Mouse (Mus musculus): ENCODE results near the gene Hmgb1.

The Hmgb1 gene

DNA sequence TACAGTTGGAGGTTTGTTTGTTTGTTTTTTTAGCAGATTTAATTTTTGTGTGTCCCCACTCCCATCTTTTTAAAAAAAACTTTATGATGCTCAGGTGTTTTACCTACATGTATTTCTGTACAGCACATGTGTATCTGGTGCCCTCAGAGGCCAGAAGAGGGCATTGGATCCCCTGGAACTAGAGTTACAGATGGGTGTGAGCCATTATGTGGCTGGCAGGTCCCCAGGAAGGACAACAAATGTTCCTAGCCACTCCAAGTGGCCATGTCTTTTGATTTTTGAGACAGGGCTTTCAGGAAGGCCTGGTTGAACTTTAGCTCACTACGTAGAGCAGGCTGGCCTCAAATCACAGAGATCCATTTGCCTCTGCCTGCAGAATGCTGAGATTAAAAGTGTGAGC lies 121.5 kb downstream of the Hmgb1 start:
- DNase-seq (ENCODE audit: low spot score) = no peak

DNA sequence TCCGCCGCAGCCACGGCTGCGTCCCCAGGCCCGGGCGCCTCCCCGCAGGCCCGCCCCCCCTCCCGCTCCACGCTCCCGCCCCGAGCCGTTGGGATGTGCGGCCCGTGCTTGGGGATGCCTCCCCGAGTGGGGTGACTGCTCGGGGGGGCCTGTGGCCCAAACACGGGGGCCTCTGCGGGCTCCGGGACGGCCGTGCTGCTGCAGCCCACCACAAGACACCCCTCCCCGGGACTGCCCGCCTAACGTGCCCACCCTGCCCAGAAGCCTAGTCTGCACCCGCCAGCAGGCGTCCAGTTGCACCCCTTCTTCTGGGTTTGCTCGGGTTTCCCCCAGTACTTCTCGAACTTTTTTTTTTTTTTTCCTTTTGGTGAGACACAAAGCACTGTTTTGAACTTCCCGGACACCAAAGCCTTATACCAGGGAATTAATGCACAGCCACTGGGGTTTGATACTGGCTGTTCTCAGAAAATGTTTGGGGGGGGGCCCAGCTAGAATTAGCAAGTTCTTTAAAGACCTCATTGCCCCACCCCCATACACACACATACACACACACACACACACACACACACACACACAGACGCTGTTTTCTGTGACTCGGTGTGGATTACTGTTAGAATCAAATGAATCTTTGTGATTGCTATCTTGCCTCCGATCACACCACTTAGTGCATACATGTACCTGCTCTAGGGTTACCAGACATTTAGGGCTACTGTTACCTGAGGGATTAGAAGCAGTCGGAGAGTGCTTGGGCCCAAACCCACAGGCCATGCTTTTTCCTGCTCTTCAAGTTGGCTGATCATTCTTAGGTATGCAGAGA lies 130.7 kb downstream of the Hmgb1 start:
- no peak for DNase-seq (ENCODE audit: low spot score)

DNA sequence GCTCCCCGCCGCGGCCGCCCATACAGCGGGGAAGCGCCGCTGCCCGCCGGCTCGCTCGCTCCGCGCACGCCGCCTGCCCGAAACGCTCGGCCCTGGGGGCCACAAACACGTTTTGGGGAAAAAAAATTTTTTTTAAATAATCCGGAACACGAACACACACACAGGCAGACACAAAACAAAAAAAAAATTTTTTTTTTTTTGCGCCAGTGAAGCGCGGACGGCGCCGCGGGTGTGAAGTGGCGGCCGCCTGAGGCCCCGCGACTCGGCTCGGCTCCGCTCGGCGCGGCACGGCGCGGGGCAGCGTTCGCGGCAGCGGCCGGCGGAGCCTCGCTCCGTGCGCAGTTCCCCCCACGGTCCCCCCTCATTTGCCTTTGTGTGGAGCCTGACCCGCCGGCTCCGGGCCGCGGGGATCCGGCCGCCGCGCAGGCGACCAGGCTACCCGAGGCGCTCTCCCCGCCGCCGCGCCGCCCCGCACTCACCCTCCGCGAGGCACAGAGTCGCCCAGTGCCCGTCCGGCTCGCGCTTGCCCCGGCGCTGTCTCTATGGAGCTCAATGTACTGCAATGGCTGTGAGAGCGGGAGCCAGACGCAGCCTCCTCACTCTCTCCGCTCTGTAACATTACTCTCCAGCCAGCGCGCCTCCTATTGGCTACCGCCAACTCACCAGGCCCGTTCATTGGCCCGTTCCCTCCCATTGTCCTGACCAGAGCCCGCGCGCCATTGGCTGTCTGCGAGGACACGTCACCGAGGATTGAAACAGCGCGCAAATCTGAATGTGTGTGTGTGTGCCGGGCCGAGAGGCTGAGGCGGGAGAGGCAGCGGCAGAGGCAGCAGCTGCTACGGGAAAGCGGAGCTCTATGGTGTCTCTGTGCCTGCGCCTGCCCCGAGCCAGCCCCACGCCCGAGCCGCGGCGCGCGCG lies 131.6 kb downstream of the Hmgb1 start:
- peak; percentile 99 for DNase-seq (ENCODE audit: low spot score)

DNA sequence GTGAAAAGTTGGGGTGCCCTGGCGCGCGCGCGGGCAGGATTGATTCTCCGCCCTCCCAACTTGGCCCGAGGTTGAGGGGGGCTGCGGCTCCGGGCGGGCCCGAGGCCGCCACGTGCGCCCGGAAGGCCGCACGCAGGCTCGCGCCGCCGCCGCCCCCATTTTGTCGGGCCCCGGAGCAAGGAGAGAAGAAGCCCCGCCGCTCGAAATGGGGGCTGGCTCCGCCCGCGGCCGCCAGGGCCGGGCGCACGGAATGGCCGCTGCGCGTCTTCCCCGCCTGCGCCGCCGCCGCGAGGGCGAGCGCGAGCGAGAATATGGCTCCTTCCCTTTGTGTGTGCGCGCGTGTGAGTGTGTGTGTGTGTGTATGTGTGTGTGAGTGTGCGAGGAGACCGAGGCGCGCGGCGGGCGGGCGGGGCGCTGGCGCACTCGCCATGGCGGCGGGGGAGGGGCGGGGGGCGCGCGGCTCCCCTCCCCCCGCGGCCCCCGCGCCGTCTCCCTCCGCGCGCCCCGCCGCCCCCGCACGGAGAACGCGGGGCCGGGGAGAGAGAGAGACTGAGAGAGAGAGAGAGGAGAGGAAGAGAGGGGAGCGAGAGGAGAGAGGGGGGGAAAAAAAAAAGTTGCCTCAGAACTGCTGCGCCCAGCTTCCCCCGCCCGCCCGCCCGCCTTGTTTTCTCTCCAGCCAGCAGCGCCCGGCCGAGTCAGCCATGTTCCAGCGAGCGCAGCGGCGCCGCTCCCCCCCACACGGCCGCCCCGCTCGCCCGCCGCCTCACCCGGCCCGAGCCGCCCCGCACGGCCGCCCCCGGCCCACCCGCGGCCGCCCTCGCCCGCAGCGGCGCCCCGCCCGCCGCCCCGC lies 132.5 kb downstream of the Hmgb1 start:
- DNase-seq (ENCODE audit: low spot score) = peak; percentile 87

DNA sequence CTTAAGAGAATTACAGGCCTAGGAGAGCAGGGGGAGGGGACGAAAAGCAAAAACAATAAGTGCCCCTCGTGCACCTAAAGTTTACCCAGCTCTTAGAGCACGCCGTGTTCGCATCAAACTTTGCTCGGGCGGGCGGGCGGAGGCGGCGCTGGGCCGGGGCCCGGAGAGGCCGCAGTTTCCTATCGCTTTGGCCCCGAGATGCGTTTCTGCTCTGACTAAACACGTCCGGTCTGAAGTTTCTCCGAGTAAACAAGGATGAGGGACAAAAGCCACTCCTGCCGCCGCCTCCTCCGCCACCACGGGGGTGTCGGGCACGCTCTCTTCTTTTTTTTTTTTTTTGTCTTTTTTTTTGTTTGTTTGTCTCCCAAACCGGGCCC lies 133.1 kb downstream of the Hmgb1 start:
- DNase-seq (ENCODE audit: low spot score) = peak; percentile 68

DNA sequence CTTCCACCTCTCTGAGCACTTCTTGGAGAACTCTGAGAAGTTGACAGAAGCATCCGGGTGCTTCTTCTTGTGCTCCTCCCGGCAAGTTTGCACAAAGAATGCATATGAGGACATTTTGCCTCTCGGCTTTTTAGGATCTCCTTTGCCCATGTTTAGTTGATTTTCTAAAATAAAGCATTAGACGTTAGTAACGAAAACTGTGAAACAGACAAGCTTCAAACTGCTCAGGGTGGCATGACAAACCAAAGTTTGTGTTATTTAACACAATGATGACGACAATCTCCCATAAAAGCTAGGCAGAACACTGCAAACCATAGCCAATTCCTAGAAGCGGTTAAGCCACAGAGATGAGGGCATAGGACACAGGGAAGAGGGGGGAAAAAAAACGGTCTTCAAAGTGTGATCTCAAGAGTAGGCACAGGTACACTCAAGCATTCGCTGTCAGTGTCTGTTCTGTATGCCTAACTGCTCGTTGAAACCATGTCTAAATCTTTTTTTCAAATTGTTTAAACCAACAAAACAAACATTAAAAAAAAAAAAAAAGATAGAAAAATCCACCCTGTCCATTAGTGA lies 133.6 kb downstream of the Hmgb1 start:
- DNase-seq (ENCODE audit: low spot score) = no peak

DNA sequence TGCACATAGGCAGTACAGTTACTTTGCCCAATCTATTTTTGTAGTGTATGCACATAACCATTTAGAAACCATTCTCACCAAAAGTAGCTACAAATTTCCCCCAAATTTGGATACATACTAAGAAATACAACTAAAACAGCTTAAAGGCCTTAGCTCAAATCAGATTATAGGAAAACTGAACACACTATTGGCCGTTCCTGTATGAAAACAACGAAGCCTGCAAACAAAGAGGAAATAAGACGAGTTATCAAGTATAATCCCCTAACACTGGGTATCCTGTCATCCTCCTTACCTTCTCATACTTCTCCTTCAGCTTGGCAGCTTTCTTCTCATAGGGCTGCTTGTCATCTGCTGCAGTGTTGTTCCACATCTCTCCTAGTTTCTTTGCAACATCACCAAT lies 134.9 kb downstream of the Hmgb1 start:
- no peak for DNase-seq (ENCODE audit: low spot score)

DNA sequence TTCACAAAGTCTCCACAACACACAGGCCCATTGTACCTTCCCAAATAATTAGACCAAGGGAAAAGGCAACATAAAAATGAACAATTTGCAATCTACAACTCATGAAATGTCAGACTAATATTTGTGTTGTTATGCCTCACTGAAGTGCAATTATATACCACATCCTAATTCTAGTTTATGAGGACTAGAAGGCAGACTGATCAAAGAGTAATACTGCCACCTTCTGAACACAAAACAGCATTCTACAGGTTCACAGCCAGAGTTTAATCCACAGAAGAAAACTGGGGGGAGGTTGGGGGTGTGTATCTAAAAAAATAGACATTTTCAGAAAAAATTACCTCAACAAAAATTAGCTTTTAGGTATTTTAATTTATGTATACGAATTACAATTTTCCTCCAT lies 135.3 kb downstream of the Hmgb1 start:
- no peak for DNase-seq (ENCODE audit: low spot score)

DNA sequence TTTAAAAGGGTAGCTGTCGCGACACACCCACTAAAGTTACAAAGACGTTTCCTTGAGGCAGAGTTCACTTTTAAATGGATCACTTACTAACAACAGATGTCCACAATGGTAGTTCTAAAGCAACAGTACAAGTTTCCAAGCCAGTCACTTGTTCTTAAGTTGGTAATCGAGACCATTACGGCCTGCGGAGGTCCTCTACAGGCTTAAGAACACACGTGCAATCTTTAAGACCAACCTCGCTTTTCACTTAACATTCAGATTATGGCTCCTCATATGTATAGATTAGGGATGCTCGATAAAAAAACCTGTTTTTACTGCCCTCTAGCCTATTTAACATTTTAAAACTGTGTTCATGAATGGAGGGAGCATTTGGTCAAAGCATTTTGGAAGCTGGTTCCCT lies 137.6 kb downstream of the Hmgb1 start:
- DNase-seq (ENCODE audit: low spot score) = no peak

DNA sequence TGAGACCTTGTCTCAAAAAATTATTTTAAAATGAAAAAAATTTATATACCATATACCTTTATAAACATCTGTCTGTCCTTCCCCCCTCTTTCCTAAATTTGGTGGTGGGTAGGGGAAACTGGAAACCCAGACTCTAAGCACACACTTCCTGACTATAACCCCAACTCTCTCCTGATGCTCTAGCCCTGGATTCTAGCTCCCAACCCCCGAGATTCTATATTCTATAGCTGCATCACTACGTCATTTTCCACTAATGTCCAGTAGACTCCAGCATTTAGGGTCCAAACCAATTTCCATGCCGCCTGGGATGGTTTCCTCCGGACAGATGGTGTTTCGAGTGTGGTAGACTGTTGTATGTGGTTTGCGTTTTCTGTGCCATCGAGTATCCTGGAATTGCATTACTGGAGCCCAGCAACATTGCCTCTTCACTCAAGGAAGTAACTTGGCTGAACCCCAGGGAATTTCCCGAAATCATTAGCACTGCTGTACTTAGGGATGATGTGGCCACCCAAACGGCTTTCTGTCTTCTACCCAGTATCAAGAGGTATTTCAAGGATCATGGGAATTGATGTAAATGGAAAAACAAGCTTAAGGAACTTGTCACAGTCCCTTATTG lies 138.7 kb downstream of the Hmgb1 start:
- no peak for DNase-seq (ENCODE audit: low spot score)

DNA sequence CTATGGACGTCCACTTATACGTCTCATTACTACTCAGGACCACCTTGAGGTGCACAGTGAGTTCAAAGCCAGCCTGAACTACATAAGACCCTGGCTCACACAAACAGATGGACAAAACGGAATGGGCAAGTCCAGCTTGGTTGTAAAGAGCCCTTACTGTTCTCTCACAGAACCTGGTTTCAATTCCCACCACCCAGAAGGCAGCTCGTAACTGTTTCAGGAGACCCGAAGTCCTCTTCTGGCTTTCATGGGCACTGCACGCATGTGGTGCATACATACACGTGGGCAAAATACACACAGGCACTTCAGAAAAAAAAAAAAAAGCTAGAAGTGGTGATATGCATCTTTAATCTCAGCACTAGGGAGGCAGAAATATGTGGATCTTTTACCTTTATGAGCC lies 139.2 kb downstream of the Hmgb1 start:
- no peak for DNase-seq (ENCODE audit: low spot score)

DNA sequence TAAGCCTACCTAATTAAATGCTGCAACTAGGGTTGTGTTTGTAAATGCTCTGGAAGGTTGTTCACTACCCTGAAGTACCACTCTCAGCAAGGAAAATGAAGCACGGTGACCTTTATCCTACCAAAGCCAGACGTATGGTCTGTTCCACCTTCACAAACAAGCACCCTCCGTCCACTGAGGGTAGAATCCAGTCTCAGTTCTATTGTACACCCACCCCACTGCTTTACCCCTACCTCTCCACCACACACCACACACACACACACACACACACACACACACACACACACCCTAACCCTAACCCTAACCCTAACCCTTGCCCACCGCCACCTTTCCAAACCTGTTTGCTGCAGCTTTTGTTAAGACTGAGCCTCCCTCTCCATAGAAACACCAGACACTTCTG lies 140.2 kb downstream of the Hmgb1 start:
- no peak for DNase-seq (ENCODE audit: low spot score)

DNA sequence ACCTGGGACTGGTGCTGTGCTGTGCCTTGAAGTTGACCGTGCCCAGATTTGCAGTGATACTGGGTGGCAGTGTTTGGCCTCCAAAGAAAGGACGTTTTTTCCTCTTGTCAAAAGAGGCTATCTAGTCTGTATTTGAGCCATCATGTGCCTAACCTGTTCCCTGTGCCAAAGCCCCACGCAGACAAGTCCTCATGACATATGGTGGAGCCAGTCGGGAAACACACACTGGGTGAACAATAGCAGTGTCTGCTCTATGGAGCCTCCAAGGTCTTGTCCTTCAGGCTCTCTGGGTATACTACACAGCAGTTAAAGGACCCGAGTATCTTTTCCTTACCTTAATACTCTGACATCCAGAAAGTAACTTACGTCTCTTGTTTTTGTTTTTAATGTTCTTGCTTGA lies 141.0 kb downstream of the Hmgb1 start:
- no peak for DNase-seq (ENCODE audit: low spot score)

DNA sequence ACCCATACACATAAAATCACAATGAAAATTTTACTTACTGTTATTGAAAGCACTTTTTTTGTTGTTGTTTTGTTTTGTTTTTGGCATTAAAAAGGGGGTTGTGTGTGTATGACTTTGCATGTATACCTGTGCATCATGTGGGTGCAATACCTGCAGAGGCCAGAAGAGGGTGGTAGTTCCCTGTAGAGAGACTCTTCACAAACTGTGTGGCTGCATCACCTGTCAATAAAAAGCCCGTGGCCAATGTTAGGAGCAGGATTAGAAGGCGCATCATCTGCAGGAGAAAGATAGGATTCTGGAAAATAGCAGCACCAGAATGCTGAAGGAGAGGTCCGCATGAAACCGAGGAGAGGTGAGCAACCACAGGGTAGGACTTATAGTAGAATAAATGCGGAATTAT lies 144.5 kb downstream of the Hmgb1 start:
- no peak for DNase-seq (ENCODE audit: low spot score)

DNA sequence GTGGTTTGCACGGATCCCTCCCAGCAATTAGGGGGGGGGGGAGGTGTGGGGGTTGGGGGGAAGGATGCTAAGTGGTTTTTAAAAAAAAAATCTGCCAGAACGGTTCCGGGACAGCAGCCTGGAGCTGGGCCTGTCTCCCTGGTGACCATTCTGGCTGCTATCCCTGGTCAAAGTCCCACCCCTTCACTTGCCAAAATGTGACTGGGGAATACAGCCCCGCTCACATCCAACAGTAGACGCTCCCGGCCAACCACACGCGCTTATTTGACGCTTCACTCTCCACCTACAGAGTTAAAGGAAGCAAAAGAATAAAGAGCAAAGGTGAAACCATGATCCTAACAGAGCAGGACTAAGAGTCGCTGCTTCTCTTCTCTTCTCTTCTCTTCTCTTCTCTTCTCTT lies 146.6 kb downstream of the Hmgb1 start:
- DNase-seq (ENCODE audit: low spot score) = no peak

DNA sequence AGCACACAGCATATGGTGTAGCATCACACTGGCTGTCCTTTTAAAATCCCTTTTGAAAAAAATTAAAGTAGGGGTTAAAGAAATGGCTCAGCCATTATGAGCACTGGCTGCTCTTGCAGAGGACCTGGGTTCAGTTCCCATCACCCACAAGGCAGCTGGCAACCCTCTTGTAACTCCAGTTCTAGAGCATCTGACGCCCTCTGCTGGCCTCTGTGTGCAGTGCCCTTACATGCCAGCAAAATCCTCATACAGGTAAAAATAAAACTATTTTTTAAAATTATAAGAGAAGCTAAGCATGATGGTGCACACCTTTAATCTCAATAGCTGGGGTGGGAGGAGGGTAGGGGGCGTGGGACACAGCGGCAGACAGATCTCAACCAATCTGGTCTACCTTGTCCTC lies 147.4 kb downstream of the Hmgb1 start:
- no peak for DNase-seq (ENCODE audit: low spot score)

DNA sequence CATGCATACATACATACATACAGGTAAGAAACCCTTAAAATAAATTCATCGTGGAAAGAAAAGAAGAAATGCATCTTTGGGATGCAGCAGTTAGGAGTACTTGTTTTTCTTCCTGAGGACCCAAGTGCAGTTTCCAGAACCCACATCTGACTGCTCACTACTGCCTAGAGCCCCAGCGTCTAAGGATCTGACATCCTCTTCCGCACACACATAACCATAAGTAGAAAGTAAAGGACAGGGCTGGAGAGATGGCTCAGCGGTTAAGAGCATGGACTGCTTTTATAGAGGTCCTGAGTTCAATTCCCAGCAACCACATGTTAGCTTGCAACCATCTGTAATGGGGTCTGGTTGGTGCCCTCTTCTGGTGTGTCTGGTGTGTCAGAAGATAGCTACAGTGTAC lies 151.9 kb downstream of the Hmgb1 start:
- DNase-seq (ENCODE audit: low spot score) = no peak

DNA sequence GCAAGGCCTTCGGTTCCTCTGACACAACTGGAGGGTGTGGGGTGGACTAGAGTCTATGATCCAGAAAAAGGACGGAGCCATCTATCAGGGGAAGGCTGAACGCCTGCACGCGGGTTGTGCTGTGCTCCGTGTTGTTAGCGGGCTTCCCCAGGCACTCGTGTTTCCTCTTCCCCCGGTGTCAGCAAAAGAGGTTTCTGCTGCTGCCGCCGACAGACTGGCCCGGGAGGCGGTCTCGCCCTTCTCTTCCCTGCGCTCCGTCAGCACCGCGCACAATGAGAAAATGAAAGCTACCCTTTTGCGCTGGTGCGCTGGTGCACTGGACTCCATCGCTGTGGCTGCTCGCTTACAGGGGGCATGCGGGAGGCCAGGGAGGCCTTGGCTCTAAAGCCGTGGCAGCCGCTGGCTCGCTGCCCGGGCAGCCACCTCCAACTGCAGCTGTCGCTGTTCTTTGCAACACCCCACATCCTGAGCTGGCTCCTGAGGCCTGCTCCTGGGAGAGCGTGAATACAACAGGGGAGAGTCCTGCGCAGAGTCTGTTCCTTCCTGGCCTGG lies 153.0 kb downstream of the Hmgb1 start:
- DNase-seq (ENCODE audit: low spot score) = peak; percentile 61

DNA sequence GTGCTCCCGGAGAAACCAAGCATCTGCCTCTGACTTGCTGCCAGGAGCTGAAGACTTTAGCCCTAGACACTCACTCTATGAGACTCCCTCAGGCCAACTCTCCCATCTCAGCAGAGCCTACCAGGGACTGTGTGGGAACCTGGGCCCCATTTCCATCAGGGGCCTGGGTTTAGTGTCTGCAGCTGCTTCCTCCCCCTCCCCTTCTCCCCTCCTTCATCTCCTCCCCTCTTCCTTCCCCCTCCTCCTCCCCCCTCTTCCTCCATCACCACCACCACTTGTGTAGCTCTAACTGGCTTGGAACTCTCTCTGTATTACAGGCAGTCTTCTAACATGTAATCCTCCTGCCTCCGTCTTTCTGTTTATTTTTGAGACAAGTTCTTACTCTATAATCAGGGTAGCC lies 154.2 kb downstream of the Hmgb1 start:
- no peak for DNase-seq (ENCODE audit: low spot score)

DNA sequence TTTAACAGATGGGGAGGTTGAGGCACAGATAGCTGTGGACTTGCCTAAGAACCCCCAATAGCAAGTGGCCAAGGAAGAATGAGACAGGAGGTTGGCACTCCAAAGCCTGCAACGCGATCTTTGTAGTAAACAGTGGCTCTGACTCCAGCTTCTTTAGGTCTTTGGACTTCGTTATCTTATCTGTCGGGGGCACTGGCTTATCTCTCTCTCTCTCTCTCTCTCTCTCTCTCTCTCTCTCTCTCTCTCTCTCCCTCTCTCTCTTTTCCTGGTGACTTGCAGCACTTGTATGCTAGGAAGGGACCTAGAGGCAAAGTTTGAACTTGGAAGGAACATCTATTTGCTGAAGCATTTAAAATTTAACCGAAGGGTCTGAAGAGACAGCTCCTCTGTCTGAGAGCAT lies 155.9 kb downstream of the Hmgb1 start:
- peak; percentile 67 for DNase-seq (ENCODE audit: low spot score)

DNA sequence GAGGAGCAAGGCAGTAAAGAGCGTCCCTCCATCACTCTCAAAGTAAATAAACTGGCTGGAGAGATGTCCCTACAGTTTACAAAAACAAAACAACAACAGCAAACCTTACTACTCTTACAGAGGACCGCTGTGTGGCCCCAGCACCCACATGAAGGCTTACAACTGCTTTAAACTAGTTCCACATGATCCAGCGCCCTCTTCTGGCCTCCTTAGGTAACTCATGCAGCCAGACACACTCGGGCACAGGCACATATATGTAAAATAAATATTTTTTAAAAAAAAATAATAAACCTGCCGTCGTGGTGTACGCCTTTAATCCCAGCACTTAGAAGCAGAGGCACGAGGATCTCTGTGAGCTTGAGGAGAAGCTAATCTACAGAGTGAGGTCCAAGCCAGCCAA lies 156.9 kb downstream of the Hmgb1 start:
- no peak for DNase-seq (ENCODE audit: low spot score)

Data from yolk sac, embryonic 10.5 days (tissue).